Mouse (Mus musculus) pancreas, adult 10 weeks (tissue): ENCODE measurements around the gene Trim23. TPM values are rescaled to one million over a fixed set of nuclear protein-coding genes. Genes with fewer than 3 reads are reported as not detected.

Source experiments
- polyA plus RNA-seq: library from polyadenylated mRNA; stranded (reverse); fragments of 350-450 nt; fragmentation: Illumina TruSeq; extraction: RNeasy Lipid Tissue Mini Kit (QIAGEN cat#74804); gene quantifications from one replicate; pipeline ENCODE4 v1.2.3, GENCODE M21; 2015; ENCODE audit warnings: low read depth, low replicate concordance; ENCODE audit not compliant: insufficient read depth

The Trim23 gene
- 3.2 TPM for polyA plus RNA-seq

GRCm38 (mm10) chr13:104178650-104179121, at the start of gene Trim23:
Gene Trim23 (plus strand): TSS chr13:104178797.

GRCm38 (mm10) chr13:104177796-104178649, 574 bp upstream of the Trim23 start, which contains the start of gene Trappc13:
Gene Trappc13 (minus strand): TSS chr13:104178469.

GRCm38 (mm10) chr13:104228384-104229066, 49.9 kb downstream of the Trim23 start, which contains the start of the genes Cenpk and Ppwd1:
Gene Cenpk (plus strand): TSS chr13:104228611.
Gene Ppwd1 (minus strand): TSS chr13:104228843.

Other genes starting within 250 kb of the Trim23 start
- gene Nln, start 69.2 kb upstream of the Trim23 start, polyA plus RNA-seq = 3.4 TPM
- gene Sgtb, start 69.1 kb upstream of the Trim23 start, polyA plus RNA-seq = 0.87 TPM
- 4.9 TPM for gene Trappc13, start 328 bp upstream of the Trim23 start, polyA plus RNA-seq
- 1.8 TPM for gene Cenpk, start 49.8 kb downstream of the Trim23 start, polyA plus RNA-seq
- 3.1 TPM for gene Ppwd1, start 50.0 kb downstream of the Trim23 start, polyA plus RNA-seq
- 0.42 TPM for gene Adamts6, start 109.0 kb downstream of the Trim23 start, polyA plus RNA-seq